Mouse (Mus musculus) small intestine, adult 2 months (tissue): ENCODE measurements around the gene Map7.

Experiments used
- CTCF ChIP-seq: fragments of 200-500 bp; IDR thresholded peaks from 2 replicates; pipeline ENCODE4 v1.5.1; 2012; ENCODE audit warnings: low read depth, mild to moderate bottlenecking, control low read depth, inconsistent platforms, low read length, moderate library complexity, mixed read lengths; ENCODE audit not compliant: insufficient replicate concordance, insufficient read length; ENCODE audit errors: extremely low read depth
- POLR2A ChIP-seq: fragments of 200-500 bp; IDR thresholded peaks from 2 replicates; pipeline ENCODE4 v1.6.1; 2012; ENCODE audit warnings: low read depth, mild to moderate bottlenecking, control low read depth, inconsistent platforms, low read length, moderate library complexity

DNA sequence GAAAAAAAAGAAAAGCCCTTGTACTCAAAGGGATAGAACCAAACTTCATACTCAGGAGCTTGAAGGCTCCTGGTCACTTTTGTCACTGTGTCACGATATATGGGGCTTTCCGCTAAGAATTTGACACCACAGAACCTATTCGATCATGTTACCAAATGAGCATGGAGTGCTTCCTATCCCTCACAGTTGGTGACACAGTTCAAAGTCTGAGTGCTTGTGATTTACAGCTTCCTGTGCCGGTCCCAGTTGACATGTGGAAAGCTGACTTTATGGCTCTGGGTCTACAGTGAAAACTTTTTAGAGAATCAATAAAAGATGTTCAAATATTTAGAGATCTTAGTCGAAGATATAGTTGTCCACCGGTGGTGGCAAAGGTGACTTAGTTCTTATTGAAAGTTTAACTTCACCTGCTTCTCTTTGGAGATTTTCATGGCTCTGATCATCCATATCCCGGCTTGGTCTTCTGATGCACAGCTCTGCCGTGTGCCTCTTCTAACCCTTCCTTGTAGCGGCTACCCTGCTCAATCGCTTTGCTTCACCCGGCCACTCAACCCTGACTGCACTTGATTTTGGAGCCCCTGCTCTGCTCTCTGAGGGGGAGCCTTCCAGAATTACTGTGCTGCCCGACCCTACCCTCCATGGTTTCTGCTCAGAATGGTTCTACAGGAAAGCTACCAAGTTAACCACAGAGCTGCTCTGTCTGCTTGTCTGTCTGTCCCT, 15.2 kb upstream of the Map7 start:
- TF ChIP-seq CTCF: no peak
- TF ChIP-seq POLR2A: no peak
